Mouse (Mus musculus): Measurements from ENCODE around the gene Pea15a. TPM values are rescaled to one million over a fixed set of nuclear protein-coding genes. Genes with fewer than 3 reads are reported as not detected.

Pea15a gene
- total RNA-seq, 2 experiments from 2014 or later: 111 to 121 TPM

Other genes with a start within 250 kb of the Pea15a start
- gene Vangl2, start 178.4 kb downstream of the Pea15a start, total RNA-seq (2021): 1 to 10 TPM; 7.5 to 7.6 TPM
- not detected for gene Nhlh1, start 149.2 kb downstream of the Pea15a start, total RNA-seq (2021)
- 100 to 1,000 TPM; 136 to 150 TPM for gene Copa, start 124.3 kb downstream of the Pea15a start, total RNA-seq (2021)
- 10 to 100 TPM; 68.0 to 68.9 TPM for gene Ncstn, start 124.0 kb downstream of the Pea15a start, total RNA-seq (2021)
- gene Pex19, start 80.0 kb downstream of the Pea15a start, total RNA-seq (2021): 100 to 1,000 TPM; 145 to 153 TPM
- gene Dcaf8, start 58.7 kb downstream of the Pea15a start, total RNA-seq (2021): 100 to 1,000 TPM; 119 to 130 TPM
- gene Casq1, start 13.1 kb upstream of the Pea15a start, total RNA-seq (2021): 1 to 10 TPM; 6.6 to 9.1 TPM
- not detected for gene Atp1a4, start 51.6 kb upstream of the Pea15a start, total RNA-seq (2021)
- 10 to 100 TPM; 13.6 to 17.1 TPM for gene Igsf8, start 54.8 kb upstream of the Pea15a start, total RNA-seq (2021)
- 100 to 1,000 TPM; 228 to 235 TPM for gene Atp1a2, start 91.3 kb upstream of the Pea15a start, total RNA-seq (2021)
- not detected for gene Kcnj9, start 122.5 kb upstream of the Pea15a start, total RNA-seq (2021)
- gene Kcnj10, start 134.4 kb upstream of the Pea15a start, total RNA-seq (2021): under 1 TPM; 0.05 to 0.19 TPM
- gene Pigm, start 169.7 kb upstream of the Pea15a start, total RNA-seq (2021): 1 to 10 TPM; 9.1 TPM

Data from heart, postnatal 10 days (tissue).